Mouse (Mus musculus): ENCODE results near the gene Cst3. TPM values are rescaled to one million over a fixed set of nuclear protein-coding genes. Genes with fewer than 3 reads are reported as not detected.

The Cst3 gene
- polyA plus RNA-seq (2016; fragmentation: Nextera tagmentation; extraction: Ambion mirVana) = 321 and 339 TPM in 2 replicates

DNA sequence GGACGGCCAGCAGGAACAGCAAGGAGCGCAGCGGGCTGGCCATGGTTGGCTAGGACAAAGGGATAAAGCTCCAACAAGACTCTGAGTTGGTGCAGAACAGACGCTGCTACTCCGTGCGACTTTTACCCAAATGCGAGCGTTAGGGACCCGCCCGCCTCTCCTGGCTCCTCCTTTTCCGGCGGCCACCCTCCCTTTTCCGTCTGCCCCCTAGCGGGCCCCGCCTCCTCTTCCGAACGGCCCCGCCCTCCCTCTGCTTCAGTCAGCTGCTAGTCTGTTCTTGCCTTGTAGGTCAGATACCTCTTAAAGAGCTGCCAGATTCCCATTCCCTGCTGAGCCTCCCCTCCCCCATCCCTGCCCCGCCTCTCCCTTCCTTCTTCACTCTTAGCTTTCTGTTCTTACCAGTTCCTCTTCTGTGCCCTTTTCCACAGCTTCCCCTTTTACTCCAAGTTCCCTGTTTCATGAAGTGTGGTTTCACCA lies at the start of gene Cst3:
Gene Cst3, minus strand, starts transcription at position 358 of the 477 bp plus-strand sequence.
- H3K4me1 ChIP-seq = peaks cover 20% of the 10 kb centered on the region

DNA sequence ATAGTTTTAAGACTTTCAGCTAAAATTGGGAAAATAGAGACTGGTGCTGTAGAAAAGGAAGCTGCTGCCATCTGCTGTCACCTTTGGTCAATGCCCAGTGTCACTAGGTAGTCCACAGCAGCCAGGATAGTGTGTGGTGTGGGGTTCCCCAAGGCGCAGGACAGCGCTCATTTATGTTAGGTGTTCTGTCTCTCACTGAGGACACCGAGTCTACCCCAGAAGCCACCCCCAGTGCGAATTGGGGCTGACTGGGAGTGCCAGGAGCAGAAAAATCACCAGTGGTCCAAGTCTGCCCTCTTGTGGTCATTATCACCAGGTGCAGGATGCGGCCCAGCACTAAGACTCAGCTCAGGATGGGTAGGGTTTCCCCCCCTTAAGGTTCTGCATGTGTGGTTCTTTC lies 26.8 kb upstream of the Cst3 start:
- H3K36me3 ChIP-seq = no peaks in the 10 kb centered on the region
- no peak for ATAC-seq (ENCODE audit: insufficient number of reproducible peaks, insufficient read depth, low FRiP score, low TSS enrichment)
- WGBS = 7% methylated on average over 5 of the region's 5 CpGs
- H3K9ac ChIP-seq = no peak overlapping the region
- H3K27ac ChIP-seq = no peak overlapping the region
- no peak overlapping the region for H3K4me3 ChIP-seq
- no peak overlapping the region for H3K4me2 ChIP-seq (replicated peaks)
- no peaks in the 10 kb centered on the region for H3K27me3 ChIP-seq
- H3K4me1 ChIP-seq = no peaks in the 10 kb centered on the region
- H3K9me3 ChIP-seq = no peaks in the 10 kb centered on the region

More for the DNA sequence above, at the start of gene Cst3:
- Histone ChIP-seq H3K4me2 (replicated peaks) (peak within 1 kb of the TSS; percentile 84), H3K36me3 (peaks cover 29% of the 10 kb centered on the region), H3K27me3 (no peaks in the 10 kb centered on the region), H3K9me3 (no peaks in the 10 kb centered on the region), H3K9ac (peak within 1 kb of the TSS; percentile 82), H3K27ac (peak within 1 kb of the TSS; percentile 93), H3K4me3 (peak within 1 kb of the TSS; percentile 86)
- peak; percentile 94 for ATAC-seq (ENCODE audit: insufficient number of reproducible peaks, insufficient read depth, low FRiP score, low TSS enrichment)
- WGBS = under 1% methylated on average over 19 of the region's 19 CpGs

DNA sequence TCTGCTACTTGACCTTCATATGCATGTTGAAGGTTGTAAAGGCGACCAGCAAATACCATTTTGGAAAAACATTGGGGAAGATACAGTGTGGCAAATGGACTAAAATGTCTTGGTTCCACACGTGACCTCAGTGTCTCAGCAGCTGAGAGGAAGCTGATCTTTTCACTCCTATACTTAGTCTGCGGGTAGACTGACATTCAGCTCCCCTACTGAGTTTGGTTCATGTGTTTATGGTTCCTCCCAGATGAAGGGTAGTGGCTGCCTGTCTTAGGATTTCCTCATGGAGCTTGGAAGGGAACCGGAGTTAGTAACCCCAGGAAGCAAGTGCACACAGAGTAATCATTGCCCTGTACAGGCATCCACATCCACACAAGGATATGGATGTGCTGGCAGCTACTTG lies 24.8 kb upstream of the Cst3 start:
- WGBS = 61% methylated on average over 4 of the region's 4 CpGs
- H3K27me3 ChIP-seq = no peaks in the 10 kb centered on the region
- no peak overlapping the region for H3K9ac ChIP-seq
- no peaks in the 10 kb centered on the region for H3K4me1 ChIP-seq
- no peak overlapping the region for H3K27ac ChIP-seq
- no peak overlapping the region for H3K4me2 ChIP-seq (replicated peaks)
- H3K9me3 ChIP-seq = no peaks in the 10 kb centered on the region
- H3K36me3 ChIP-seq = no peaks in the 10 kb centered on the region
- H3K4me3 ChIP-seq = no peak overlapping the region
- no peak for ATAC-seq (ENCODE audit: insufficient number of reproducible peaks, insufficient read depth, low FRiP score, low TSS enrichment)

DNA sequence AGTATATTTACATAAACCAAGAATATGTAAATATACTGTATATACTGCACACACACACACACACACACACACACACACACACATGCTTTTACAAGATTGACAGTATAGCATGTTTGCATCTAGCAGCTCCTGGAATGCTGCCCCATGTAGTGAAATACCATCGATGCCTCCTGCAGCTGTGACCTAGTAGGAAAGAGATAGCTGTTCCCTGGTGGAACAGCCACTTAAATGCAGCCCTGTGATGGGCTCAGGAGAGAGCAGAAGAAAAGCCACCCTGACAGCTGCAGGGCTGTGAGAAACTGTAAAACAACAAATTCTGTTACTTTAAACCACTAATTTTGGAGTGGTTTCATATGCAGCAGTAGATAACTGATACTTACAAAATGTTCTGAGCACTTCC lies 20.7 kb upstream of the Cst3 start:
- H3K36me3 ChIP-seq = no peaks in the 10 kb centered on the region
- H3K4me2 ChIP-seq (replicated peaks) = no peak overlapping the region
- no peak overlapping the region for H3K4me3 ChIP-seq
- no peaks in the 10 kb centered on the region for H3K27me3 ChIP-seq
- H3K9me3 ChIP-seq = no peaks in the 10 kb centered on the region
- H3K27ac ChIP-seq = no peak overlapping the region
- WGBS = 65% methylated on average over 1 of the region's 1 CpGs
- H3K9ac ChIP-seq = no peak overlapping the region
- H3K4me1 ChIP-seq = no peaks in the 10 kb centered on the region
- no peak for ATAC-seq (ENCODE audit: insufficient number of reproducible peaks, insufficient read depth, low FRiP score, low TSS enrichment)

DNA sequence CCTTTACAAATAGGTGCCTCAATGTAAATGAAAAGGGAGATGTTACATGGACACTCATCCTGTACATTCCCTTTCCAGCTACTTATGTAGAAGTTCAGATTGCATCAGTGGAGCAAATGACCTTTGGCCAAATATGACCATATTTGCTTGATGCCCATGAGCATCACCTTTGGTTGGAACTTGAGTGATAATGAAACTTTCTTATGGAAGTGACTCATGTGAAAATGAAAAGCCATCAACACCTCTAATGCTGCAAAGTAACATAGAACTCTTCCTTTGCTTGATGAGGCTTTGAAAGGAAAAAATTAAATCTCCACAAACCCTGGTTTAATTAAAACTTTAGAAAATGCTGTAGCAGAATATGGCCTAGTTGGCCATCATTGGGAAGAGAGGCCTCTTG lies 17.6 kb upstream of the Cst3 start:
- H3K4me2 ChIP-seq (replicated peaks) = no peak overlapping the region
- no peak overlapping the region for H3K9ac ChIP-seq
- H3K4me1 ChIP-seq = no peaks in the 10 kb centered on the region
- H3K4me3 ChIP-seq = no peak overlapping the region
- no peaks in the 10 kb centered on the region for H3K27me3 ChIP-seq
- H3K9me3 ChIP-seq = no peaks in the 10 kb centered on the region
- no peaks in the 10 kb centered on the region for H3K36me3 ChIP-seq
- no peak for ATAC-seq (ENCODE audit: insufficient number of reproducible peaks, insufficient read depth, low FRiP score, low TSS enrichment)
- H3K27ac ChIP-seq = no peak overlapping the region

DNA sequence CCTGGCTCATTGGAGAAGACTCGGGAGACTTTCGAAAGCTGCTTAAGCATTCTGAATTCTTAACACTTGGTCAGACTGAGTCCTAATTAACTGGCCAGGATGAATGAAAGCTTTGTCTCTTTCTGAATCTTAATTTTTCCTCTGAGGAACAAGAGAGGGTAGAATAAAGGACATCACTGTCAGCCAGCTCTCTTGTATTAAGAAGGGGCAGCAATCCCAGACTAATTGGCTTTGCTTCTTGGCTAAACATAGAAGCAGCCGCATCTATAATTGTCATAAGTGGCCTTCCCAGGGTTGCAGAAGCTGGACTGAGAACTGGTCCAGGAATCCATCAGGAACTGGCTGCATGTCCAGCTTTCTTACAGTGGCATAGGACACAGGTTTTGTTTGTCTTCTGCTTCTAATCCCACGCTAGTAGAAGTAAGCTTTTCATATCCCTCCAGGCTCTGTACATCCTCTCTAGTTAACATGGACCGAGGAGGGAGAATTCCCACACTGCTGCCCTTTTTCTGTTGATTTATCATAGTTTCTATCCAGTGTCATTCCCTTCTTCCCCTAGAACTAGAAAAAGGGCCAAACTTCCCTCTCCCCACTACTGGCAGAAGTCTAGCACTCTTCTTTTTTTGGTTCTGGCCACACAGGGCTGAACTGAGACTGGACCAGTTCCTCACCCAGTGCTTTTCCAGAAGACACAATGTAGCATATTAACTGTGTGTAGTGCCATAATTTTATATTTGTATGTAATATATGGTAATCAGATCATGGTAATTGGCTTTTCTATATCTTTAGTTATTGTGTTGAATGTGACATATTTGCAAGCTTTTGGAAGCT lies 14.7 kb upstream of the Cst3 start:
- ATAC-seq (ENCODE audit: insufficient number of reproducible peaks, insufficient read depth, low FRiP score, low TSS enrichment) = peak; percentile 41; the same call in 1 of the 2 replicates
- H3K9ac ChIP-seq = no peak overlapping the region
- H3K9me3 ChIP-seq = no peaks in the 10 kb centered on the region
- no peaks in the 10 kb centered on the region for H3K4me1 ChIP-seq
- no peaks in the 10 kb centered on the region for H3K36me3 ChIP-seq
- no peak overlapping the region for H3K27ac ChIP-seq
- no peak overlapping the region for H3K4me2 ChIP-seq (replicated peaks)
- 19% methylated on average over 5 of the region's 5 CpGs for WGBS
- H3K4me3 ChIP-seq = no peak overlapping the region
- H3K27me3 ChIP-seq = no peaks in the 10 kb centered on the region

DNA sequence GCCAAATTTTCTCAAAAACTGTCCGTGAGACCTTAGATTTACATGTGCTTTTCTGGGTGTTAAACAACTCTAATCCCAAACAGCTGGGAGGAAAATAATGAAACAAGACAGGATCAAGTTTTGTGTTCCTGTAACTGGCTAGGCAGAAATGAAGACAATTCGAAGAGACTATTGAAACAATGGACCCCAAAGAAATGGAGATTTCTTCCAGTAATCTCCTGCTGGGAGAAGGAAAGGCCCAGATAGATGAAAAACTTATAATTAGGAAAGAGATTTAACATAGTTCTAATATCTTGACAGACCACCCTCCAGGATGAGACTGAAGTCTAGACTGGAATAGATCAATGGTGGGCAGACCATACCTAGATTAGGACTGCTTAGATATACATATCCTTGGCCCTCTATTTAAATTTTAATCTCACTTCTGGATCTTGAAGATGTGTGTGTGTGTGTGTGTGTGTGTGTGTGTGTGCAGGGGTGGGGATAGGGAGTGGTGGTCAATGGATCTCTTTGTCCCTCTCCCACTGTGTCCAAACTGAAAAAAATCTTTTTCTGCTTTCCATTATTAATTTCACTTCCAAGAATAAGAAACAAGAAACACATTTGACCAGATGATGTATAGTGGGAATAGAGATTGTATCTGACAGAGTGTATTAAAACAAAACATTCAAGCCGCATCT lies 14.0 kb upstream of the Cst3 start:
- Histone ChIP-seq H3K4me2 (replicated peaks) (no peak overlapping the region), H3K27me3 (no peaks in the 10 kb centered on the region), H3K9ac (no peak overlapping the region), H3K27ac (no peak overlapping the region), H3K4me1 (no peaks in the 10 kb centered on the region), H3K9me3 (no peaks in the 10 kb centered on the region), H3K4me3 (no peak overlapping the region), H3K36me3 (no peaks in the 10 kb centered on the region)
- no peak for ATAC-seq (ENCODE audit: insufficient number of reproducible peaks, insufficient read depth, low FRiP score, low TSS enrichment)
- WGBS = 42% methylated on average over 3 of the region's 3 CpGs

DNA sequence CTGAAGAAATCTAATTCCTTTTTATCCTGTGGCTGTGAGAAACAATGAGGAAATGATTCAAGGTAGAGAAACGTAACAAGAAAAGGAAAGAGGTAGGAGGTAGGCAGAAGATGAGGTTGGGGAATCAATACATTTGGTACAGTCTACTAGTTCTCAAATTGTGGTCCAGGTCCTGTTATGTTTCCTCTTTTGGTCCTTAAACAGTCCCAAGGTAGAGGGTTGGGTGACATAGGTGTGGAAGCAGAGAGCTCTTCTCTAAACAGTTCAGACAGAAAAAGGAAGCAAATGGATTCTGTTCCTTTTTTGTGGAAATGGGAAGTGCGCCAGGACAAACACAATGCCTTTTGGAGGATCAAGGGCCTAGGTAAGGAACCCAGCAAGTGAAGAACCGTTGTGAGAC lies 13.4 kb upstream of the Cst3 start:
- Histone ChIP-seq H3K4me1 (no peaks in the 10 kb centered on the region), H3K9ac (no peak overlapping the region), H3K4me3 (no peak overlapping the region), H3K27ac (no peak overlapping the region), H3K9me3 (no peaks in the 10 kb centered on the region), H3K27me3 (no peaks in the 10 kb centered on the region), H3K4me2 (replicated peaks) (no peak overlapping the region), H3K36me3 (no peaks in the 10 kb centered on the region)
- ATAC-seq (ENCODE audit: insufficient number of reproducible peaks, insufficient read depth, low FRiP score, low TSS enrichment) = no peak
- 80% methylated on average over 3 of the region's 3 CpGs for WGBS

DNA sequence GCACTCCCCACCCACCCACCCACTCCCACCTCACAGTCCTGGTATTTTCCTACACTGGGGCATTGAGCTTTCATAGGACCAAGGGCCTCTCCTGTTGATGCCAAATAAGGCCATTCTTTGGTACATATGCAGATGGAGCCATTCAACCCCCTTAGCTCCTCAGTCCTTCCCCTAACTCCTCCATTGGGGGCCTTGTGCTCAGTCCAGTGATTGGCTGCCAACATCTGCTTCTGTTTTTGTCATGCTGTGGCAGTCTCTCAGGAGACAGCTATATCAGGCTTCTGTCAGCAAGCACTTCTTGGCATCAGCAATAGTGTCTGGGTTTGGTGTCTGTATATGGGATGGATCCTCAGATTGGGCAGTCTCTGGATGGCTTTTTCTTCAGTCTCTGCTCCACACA lies 9.2 kb upstream of the Cst3 start:
- H3K4me3 ChIP-seq = no peak overlapping the region
- H3K27me3 ChIP-seq = no peaks in the 10 kb centered on the region
- no peak overlapping the region for H3K9ac ChIP-seq
- no peak for ATAC-seq (ENCODE audit: insufficient number of reproducible peaks, insufficient read depth, low FRiP score, low TSS enrichment)
- H3K36me3 ChIP-seq = no peaks in the 10 kb centered on the region
- no peaks in the 10 kb centered on the region for H3K4me1 ChIP-seq
- H3K27ac ChIP-seq = no peak overlapping the region
- H3K4me2 ChIP-seq (replicated peaks) = no peak overlapping the region
- H3K9me3 ChIP-seq = no peaks in the 10 kb centered on the region

DNA sequence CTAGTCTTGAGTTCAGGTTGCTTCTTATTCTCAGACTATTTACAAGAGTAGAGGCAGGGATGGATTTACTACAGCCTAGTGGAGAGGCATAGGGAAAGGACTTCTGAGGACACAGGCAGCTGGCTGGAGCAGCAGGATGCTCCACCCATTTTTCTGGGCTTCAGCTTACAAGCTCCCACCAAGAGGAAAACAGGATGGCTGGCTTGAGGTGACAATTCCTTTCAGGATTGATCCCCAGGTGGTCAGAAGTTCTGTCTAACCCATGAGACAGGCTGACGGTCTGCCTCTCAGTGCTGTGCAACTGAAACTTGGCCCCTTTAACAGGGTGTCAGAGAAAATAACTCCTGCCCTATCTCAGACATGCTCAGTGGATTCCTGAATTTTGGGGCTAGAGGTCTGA lies 3.7 kb upstream of the Cst3 start:
- peaks cover 4% of the 10 kb centered on the region for H3K4me1 ChIP-seq
- 50% methylated on average over 1 of the region's 1 CpGs for WGBS
- H3K9ac ChIP-seq = no peak overlapping the region
- H3K4me3 ChIP-seq = no peak overlapping the region
- H3K27ac ChIP-seq = no peak overlapping the region
- H3K9me3 ChIP-seq = no peaks in the 10 kb centered on the region
- H3K27me3 ChIP-seq = no peaks in the 10 kb centered on the region
- H3K4me2 ChIP-seq (replicated peaks) = no peak overlapping the region
- no peaks in the 10 kb centered on the region for H3K36me3 ChIP-seq
- ATAC-seq (ENCODE audit: insufficient number of reproducible peaks, insufficient read depth, low FRiP score, low TSS enrichment) = no peak

DNA sequence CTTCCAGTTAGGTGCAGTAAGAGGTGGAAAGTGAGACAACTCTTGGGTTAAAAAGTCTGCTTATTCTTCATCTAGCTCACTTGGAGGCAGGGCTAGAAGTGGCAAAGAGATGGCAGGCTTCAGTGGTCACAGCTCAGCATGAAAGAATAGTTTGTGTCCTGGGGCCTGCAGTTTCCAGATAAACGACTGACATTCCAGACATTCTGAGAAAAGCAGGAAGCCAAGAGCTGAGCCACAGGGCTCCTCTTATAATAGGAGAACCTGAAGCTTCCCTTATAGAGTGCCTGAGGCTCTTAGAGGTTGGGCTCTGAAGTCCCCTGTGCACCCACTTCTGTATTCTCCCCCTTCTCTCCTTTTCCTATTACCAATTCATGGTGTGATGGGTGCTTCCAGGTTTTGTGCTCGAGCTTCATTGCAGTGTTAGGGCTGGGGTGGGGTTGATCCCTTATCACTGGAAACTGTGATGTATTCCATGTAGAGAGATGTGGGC lies 3.2 kb upstream of the Cst3 start:
- Histone ChIP-seq H3K9me3 (no peaks in the 10 kb centered on the region), H3K4me1 (peaks cover 9% of the 10 kb centered on the region), H3K36me3 (no peaks in the 10 kb centered on the region), H3K27ac (no peak overlapping the region), H3K4me3 (no peak overlapping the region), H3K9ac (no peak overlapping the region), H3K4me2 (replicated peaks) (no peak overlapping the region), H3K27me3 (no peaks in the 10 kb centered on the region)
- WGBS = 11% methylated on average over 2 of the region's 2 CpGs
- no peak for ATAC-seq (ENCODE audit: insufficient number of reproducible peaks, insufficient read depth, low FRiP score, low TSS enrichment)

Data from embryonic facial prominence, embryonic 12.5 days (tissue).